Mouse (Mus musculus): ENCODE data around the gene Klrb1b. TPM values are rescaled to one million over a fixed set of nuclear protein-coding genes. Genes with fewer than 3 reads are reported as not detected.
"Not testable (repeated sequence)": the region's sequence is repeated elsewhere in the genome, so short reads cannot be mapped to it uniquely, and the experiment has no call there.

Gene Klrb1b
- total RNA-seq, 1 experiment from 2014 or later: 0.20 TPM

DNA sequence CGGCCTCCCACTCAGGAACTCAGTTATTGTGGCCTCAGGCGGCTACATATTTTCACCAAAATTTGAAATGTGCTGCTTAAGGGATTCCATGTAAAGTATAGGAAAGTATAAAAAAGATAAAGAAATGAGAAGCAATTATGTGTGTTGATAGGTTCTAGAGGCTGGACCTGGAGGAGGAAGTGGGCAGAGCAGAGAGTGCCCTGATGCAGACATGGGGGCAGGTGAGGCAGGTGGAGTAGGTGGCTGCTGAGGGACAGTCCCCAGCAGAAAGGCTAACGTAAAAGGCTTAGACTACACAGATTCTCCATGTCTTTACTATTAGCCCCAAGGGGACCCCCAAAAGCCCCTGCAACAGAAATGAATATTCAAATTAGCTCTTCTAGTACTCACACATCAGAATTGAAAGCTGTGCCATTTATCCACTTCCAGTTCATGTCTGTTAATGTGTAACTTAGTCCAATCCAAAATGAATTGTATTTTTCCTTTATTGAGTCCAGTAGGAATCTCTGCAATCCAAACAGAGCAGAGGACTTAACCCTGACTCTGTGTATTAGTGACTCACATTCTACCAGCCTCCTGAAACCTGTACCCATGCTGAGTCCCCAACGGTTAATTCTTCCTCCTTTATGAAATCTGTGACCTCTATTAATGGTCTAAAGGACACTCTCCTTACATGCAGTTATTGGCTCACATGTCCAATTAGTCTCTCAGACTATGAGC, 7.9 kb downstream of the Klrb1b start:
- ATAC-seq (replicated peaks in 1 of 2; ENCODE audit: insufficient read depth in 1 of 2, low FRiP score in 2 of 2, low TSS enrichment in 1 of 2, low read depth in 1 of 2, poor library complexity in 2 of 2, severe bottlenecking in 2 of 2): no peak

GRCm38 (mm10) chr6:128808532-128808931, 17.6 kb downstream of the Klrb1b start:
- ATAC-seq (replicated peaks in 1 of 2; ENCODE audit: insufficient read depth in 1 of 2, low FRiP score in 2 of 2, low TSS enrichment in 1 of 2, low read depth in 1 of 2, poor library complexity in 2 of 2, severe bottlenecking in 2 of 2): peak; percentile 80 to 91

DNA sequence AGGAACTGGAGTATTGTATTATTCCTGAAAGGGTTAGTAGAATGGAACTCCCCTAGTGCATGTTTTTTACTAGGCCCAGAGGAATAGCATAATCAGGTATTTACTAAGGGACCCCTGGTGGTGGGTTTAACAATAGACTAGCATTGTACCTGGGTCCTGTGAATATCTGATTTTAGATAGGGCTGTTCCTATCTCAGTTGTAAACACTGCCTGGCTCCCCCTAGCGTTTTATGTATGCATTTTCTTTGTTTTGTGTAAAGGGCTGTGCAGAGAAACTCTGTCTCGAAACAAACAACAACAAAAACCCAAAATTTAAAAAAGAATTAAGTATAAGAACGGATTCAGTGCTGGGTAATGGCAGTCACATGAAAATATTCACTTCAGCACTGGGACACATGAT, 19.1 kb downstream of the Klrb1b start:
- ATAC-seq (replicated peaks in 1 of 2; ENCODE audit: insufficient read depth in 1 of 2, low FRiP score in 2 of 2, low TSS enrichment in 1 of 2, low read depth in 1 of 2, poor library complexity in 2 of 2, severe bottlenecking in 2 of 2): no peak

- ATAC-seq (replicated peaks in 1 of 2; ENCODE audit: insufficient read depth in 1 of 2, low FRiP score in 2 of 2, low TSS enrichment in 1 of 2, low read depth in 1 of 2, poor library complexity in 2 of 2, severe bottlenecking in 2 of 2): peak; percentile 61 to 63
These were observed 21.1 kb downstream of the Klrb1b start for GRCm38 (mm10) chr6:128804823-128805640.

DNA sequence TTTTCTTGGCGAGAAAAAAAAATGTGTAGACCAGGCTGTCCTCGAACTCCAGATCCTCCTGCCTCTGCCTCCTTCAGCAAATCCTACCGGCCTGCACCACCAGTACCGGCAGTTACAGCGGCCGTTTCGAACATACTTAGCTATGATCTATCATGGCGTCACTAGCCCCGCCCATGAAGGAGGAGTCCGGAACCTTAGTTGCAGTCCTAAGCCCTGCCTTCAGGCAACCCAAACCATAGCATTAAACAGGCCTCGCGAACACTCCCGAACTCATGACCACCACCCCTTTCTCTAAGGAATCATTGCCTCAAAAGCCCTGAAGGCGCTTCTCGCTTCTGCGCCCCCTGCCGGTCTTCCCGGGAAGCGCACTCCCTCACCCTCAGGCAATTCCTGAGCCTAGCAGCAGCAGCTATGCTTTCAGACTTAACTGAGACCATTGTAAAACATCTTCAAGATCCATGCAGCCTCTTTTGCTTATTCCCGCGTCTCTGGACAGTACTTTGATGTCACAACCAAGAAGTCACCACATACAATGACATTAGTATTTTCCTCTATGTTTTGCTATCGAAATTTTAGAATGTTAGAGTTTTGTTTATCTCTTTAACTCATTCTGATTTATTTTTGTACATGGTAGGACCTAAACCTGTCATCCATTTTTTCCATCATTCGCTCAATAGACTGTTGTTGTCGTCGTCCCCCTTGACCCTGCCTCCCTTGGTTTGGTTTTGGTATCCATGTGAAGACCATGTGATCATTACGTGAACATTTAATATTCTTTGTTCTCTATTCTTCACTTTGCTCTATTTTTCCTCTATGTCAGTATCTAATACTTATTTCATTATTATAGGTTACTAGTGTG, 22.9 kb downstream of the Klrb1b start:
- peak; percentile 85 to 86 for ATAC-seq (replicated peaks in 1 of 2; ENCODE audit: insufficient read depth in 1 of 2, low FRiP score in 2 of 2, low TSS enrichment in 1 of 2, low read depth in 1 of 2, poor library complexity in 2 of 2, severe bottlenecking in 2 of 2)

- peak in 1 of 2 experiments; percentile 8; a peak in 2 of 4 replicates for ATAC-seq (replicated peaks in 1 of 2; ENCODE audit: insufficient read depth in 1 of 2, low FRiP score in 2 of 2, low TSS enrichment in 1 of 2, low read depth in 1 of 2, poor library complexity in 2 of 2, severe bottlenecking in 2 of 2)
These were observed 23.6 kb downstream of the Klrb1b start for GRCm38 (mm10) chr6:128802557-128802956.

DNA sequence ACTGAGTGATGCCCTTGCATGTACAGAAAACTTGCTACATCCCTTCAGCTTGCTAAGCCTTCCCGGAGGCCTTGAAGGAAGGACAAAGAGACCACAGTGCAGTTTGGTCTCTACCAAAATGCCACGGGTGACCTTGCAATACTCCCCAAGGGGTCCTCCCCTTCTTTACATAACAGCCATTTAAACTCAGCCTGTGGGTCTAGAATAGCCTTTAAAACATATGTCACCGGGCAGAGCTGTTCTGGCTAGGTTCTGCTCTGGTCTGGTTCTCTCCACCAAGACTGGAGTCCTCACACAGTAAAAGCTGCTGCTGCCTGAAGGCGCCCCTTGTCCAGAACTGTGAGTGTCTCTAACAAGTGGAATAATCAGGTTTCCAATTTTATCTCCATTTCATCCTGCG, 25.4 kb downstream of the Klrb1b start:
- not testable (repeated sequence) for ATAC-seq (replicated peaks in 1 of 2; ENCODE audit: insufficient read depth in 1 of 2, low FRiP score in 2 of 2, low TSS enrichment in 1 of 2, low read depth in 1 of 2, poor library complexity in 2 of 2, severe bottlenecking in 2 of 2)

DNA sequence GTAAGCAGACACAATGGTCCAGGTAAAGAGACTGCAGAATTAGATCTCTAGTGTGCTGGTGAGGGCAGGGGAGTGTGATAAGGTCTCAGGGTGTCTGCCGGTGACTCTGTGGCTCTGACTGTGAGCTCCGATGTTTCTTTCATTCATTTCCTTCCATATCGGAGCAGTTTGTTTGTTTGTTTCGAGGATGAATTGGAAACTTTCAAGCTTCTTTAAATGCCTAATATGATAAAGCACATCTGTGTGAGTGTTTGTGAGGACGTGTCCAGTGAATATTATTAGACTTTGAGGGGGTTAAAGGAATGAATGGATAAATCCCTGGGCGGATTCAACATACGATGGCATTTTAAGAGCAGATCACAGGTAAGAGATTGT, 26.2 kb downstream of the Klrb1b start:
- ATAC-seq (replicated peaks in 1 of 2; ENCODE audit: insufficient read depth in 1 of 2, low FRiP score in 2 of 2, low TSS enrichment in 1 of 2, low read depth in 1 of 2, poor library complexity in 2 of 2, severe bottlenecking in 2 of 2): no peak

- peak; percentile 56 to 58 for ATAC-seq (replicated peaks in 1 of 2; ENCODE audit: insufficient read depth in 1 of 2, low FRiP score in 2 of 2, low TSS enrichment in 1 of 2, low read depth in 1 of 2, poor library complexity in 2 of 2, severe bottlenecking in 2 of 2)
These were observed 26.8 kb downstream of the Klrb1b start for GRCm38 (mm10) chr6:128799144-128799895.

DNA sequence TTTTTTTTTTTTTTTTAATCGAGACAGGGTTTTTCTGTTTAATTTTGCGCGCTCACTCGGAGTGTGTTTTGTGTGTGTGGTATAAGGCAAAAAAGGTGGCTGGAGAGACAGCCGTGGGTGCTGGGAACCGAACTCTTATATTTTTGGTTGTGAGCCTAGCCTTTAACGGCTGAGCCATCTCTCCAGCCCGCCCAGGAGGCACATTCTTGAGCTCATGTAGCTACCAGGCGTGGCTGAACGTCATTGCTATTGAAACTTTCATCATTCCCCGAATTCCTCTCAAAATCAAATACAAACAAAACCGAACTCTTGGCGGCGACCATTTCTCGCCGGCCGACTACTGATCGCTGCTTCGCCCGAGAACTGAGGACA, 27.4 kb downstream of the Klrb1b start:
- peak in 1 of 2 experiments; percentile 3; a peak in 1 of 4 replicates for ATAC-seq (replicated peaks in 1 of 2; ENCODE audit: insufficient read depth in 1 of 2, low FRiP score in 2 of 2, low TSS enrichment in 1 of 2, low read depth in 1 of 2, poor library complexity in 2 of 2, severe bottlenecking in 2 of 2)

- ATAC-seq (replicated peaks in 1 of 2; ENCODE audit: insufficient read depth in 1 of 2, low FRiP score in 2 of 2, low TSS enrichment in 1 of 2, low read depth in 1 of 2, poor library complexity in 2 of 2, severe bottlenecking in 2 of 2): no peak
These were observed 28.0 kb downstream of the Klrb1b start for GRCm38 (mm10) chr6:128797936-128798771.

DNA sequence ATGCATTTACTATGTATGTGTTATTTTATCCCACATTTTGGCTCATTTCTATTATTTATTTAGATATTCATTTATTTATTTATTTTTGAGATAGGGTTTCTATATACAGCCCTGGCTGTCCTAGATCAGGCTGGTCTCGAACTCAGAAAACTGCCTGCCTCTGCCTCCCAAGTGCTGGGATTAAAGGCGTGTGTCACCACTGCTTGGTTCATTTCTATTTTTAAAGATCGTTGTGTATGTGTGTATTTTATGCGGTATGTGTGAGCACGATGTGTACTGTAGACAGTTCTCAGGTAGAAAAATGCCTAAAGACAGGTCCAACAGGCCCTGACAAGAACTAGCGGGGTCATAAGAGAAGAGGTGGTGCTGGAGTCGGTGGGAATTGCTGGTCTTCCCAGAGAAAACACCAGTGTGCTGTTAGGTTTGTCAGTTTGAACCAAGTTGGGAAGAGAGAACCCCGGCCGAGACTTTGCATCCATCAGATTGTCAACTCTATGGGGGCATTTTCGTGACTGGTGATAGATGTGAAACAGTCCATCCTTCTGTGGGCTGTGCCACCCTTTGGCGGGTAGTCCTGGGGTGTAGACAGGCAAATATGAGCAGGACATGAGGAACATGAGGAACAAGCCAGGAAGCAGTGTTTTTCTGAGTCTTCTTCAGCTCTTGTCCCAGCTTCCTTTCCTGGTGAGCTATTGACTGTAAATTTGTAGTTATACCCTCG, 28.8 kb downstream of the Klrb1b start:
- ATAC-seq (replicated peaks in 1 of 2; ENCODE audit: insufficient read depth in 1 of 2, low FRiP score in 2 of 2, low TSS enrichment in 1 of 2, low read depth in 1 of 2, poor library complexity in 2 of 2, severe bottlenecking in 2 of 2): no peak

DNA sequence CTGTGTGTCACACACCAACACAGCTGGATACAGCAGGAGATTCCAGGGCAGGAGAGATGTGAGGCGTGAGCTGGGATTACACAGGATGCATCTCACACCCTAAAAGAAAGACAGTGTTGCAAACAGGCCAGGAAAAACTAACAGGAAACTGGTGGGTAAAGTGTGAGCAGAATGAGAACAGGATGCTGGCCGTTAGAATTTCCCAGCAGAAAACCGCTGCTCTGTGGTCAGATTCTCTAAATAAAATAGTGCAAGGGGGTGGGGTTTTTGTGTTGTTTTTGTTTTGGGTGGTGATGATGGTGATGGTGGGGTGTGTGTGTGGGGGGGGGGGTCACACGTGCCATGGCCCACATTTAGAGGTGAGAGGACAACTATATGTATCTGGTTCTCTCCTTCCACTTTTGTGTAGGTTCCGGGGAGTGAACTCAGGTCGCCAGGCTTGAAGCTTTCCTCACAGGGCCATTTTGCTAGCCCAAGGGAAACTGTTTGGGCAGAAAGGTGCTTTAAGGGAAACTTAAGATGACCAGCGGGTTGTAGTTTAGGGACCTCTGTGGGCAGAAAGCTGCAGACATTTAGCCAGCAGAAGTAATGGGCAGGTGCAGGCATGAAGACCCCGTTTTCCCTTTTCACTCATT, 29.7 kb downstream of the Klrb1b start:
- peak; percentile 5 to 25; a peak in 2 of 4 replicates for ATAC-seq (replicated peaks in 1 of 2; ENCODE audit: insufficient read depth in 1 of 2, low FRiP score in 2 of 2, low TSS enrichment in 1 of 2, low read depth in 1 of 2, poor library complexity in 2 of 2, severe bottlenecking in 2 of 2)

DNA sequence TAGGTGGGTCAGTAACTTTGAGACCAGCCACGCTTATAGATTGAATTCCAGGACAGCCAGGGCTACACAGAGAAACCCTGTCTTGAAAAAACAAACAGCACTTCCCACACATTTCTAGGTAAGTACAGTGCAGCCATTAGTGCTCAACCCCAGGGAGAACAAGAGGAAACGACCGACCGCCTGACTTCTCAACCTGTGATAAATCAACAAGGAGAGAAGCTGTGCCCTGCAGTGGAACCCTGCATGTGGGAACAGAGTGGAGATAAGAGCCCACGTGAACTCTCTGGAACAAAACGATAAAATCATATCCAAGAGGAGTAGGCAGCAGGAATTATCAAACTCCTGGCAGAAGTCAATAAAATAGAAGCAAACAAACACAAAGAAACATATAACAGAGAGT, 32.4 kb downstream of the Klrb1b start:
- no peak for ATAC-seq (replicated peaks in 1 of 2; ENCODE audit: insufficient read depth in 1 of 2, low FRiP score in 2 of 2, low TSS enrichment in 1 of 2, low read depth in 1 of 2, poor library complexity in 2 of 2, severe bottlenecking in 2 of 2)

DNA sequence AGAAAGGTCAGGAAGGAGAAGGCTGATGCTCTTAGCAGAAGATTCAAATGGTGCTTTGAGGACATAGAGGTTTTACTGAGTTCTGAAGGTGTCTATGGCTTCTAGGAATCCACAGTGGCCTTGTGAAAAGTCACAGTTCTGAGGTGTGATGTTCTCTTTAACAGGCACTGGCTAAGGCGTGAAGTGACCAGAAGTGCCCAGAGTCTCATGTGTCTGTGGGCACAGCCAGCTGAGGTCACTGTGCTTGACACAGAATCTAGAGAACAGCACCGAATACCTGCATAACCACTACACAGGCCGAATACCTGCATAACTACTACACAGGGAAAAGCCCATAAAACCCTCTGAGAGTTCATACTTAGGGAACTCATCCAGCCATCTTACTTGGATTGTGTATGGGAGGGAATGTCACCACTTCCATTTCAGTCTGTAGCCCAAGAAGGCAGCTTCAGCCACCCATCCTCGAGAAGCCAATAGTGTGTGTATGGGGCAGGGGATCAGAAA, 35.6 kb downstream of the Klrb1b start:
- ATAC-seq (replicated peaks in 1 of 2; ENCODE audit: insufficient read depth in 1 of 2, low FRiP score in 2 of 2, low TSS enrichment in 1 of 2, low read depth in 1 of 2, poor library complexity in 2 of 2, severe bottlenecking in 2 of 2): not testable (repeated sequence)

Measured in hematopoietic stem cell, adult 5-6 weeks (primary cell).